Comparison of ENCODE assay signal across 20 mouse cellular contexts in the genomic region with DNA sequence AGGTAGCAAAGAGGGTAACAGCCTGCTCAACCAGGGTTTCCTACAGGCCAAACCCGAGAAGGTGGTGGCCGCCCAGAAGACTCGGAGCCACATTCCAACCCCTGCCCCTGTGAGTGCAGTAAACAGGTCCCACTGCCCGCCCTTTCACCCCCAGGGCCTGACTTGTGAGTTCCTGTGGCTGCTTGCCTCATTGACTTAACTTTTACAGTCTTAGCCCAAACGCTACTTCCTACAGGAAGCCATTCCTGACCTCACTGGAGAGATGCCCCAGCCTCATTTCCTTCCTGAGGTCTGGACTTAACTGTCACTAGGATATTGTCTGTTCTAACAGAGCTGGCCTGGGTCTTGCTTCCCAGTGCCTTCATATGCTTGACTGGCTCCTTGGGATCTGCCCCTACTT. TPM values are rescaled to one million over a fixed set of nuclear protein-coding genes. Genes with fewer than 3 reads are reported as not detected.
DNase-seq lines count a peak whose midpoint lies in the region; ATAC-seq and TF ChIP-seq lines count a peak whose summit lies in the region.
"Had no signal": no experiment of that assay in that cellular context is flagged by ENCODE, and none has a peak within 500 bp of the region (broad histone marks: within the 10 kb centered on the region; RNA-seq: fewer than 3 reads in every experiment).

No protein-coding gene starts in this region.

- no peak overlapping the region for H3K9ac ChIP-seq in heart, embryonic 12.5 days
- no peak overlapping the region for H3K9ac ChIP-seq in kidney, postnatal 0 days (ENCODE audit: low read depth, low read length)
- no peak overlapping the region for H3K9ac ChIP-seq in liver, embryonic 16.5 days (ENCODE audit: low read depth, low read length)
- H3K9ac ChIP-seq in hindbrain, embryonic 12.5 days: no peak overlapping the region
- H3K9ac ChIP-seq: embryonic facial prominence, embryonic 12.5 days; forebrain, embryonic 12.5 days; heart, embryonic 15.5 days; lung, embryonic 15.5 days had no signal

- intact Hi-C loops in heart, postnatal 10 days (cut with DNase I): no loop called here
- intact Hi-C loops in gastrocnemius, adult 2 months (cut with DNase I): no loop called here

- DNase-seq in heart, postnatal 10 days: no peak
- DNase-seq in adrenal gland, postnatal 36 days: peak; percentile 22 to 43
- DNase-seq in kidney, postnatal 0 days (ENCODE audit: low spot score): peak; percentile 54
- no peak for DNase-seq in gastrocnemius, adult 2 months
- no peak for DNase-seq in lung, adult 2 months
- DNase-seq: cerebellum, adult 18-20 months; right cerebral cortex, postnatal 25 days; thymus, postnatal 14 days had no signal

- H3K4me2 ChIP-seq in heart, embryonic 12.5 days: no peak overlapping the region
- no peak overlapping the region for H3K4me2 ChIP-seq in kidney, postnatal 0 days (ENCODE audit: low read length)
- H3K4me2 ChIP-seq in liver, embryonic 16.5 days (ENCODE audit: low read depth, low read length): no peak overlapping the region
- H3K4me2 ChIP-seq in hindbrain, embryonic 12.5 days (replicated peaks): no peak overlapping the region
- H3K4me2 ChIP-seq: embryonic facial prominence, embryonic 12.5 days; forebrain, embryonic 12.5 days; heart, embryonic 15.5 days; lung, embryonic 15.5 days had no signal

- H3K4me3 ChIP-seq in heart, embryonic 12.5 days: no peak overlapping the region
- H3K4me3 ChIP-seq in kidney, postnatal 0 days (replicated peaks; ENCODE audit: low read depth, low read length): no peak overlapping the region
- H3K4me3 ChIP-seq in liver, embryonic 16.5 days (ENCODE audit: low read depth, low read length): no peak overlapping the region
- no peak overlapping the region for H3K4me3 ChIP-seq in gastrocnemius, adult 2 months
- no peak overlapping the region for H3K4me3 ChIP-seq in hindbrain, embryonic 12.5 days
- no peak overlapping the region for H3K4me3 ChIP-seq in lung, adult 2 months (replicated peaks; ENCODE audit: extremely low read depth, low read depth, low read length)
- H3K4me3 ChIP-seq: embryonic facial prominence, embryonic 12.5 days; forebrain, embryonic 12.5 days; heart, embryonic 15.5 days; layer of hippocampus, adult 2 months; lung, embryonic 15.5 days; myocyte had no signal

- TF ChIP-seq POLR2A in lung, adult 2 months (IDR thresholded peaks at IDR 0.05; ENCODE audit: borderline replicate concordance, extremely low read depth, low read depth, low read length): no peak

- peaks cover 15% of the 10 kb centered on the region; the same call in 1 of the 2 replicates for H3K4me1 ChIP-seq in heart, embryonic 12.5 days (replicated peaks)
- no peaks in the 10 kb centered on the region for H3K4me1 ChIP-seq in kidney, postnatal 0 days (replicated peaks; ENCODE audit: insufficient read depth, low read length)
- no peaks in the 10 kb centered on the region for H3K4me1 ChIP-seq in liver, embryonic 16.5 days (ENCODE audit: control insufficient read depth, low read depth, low read length)
- no peaks in the 10 kb centered on the region for H3K4me1 ChIP-seq in hindbrain, embryonic 12.5 days
- no peaks in the 10 kb centered on the region for H3K4me1 ChIP-seq in lung, adult 2 months (ENCODE audit: control insufficient read depth, insufficient read depth, low read length)
- H3K4me1 ChIP-seq: embryonic facial prominence, embryonic 12.5 days; forebrain, embryonic 12.5 days; heart, embryonic 15.5 days; lung, embryonic 15.5 days had no signal

- H3K27ac ChIP-seq in heart, embryonic 12.5 days (ENCODE audit: poor library complexity, severe bottlenecking): no peak overlapping the region
- H3K27ac ChIP-seq in kidney, postnatal 0 days: no peak overlapping the region
- no peak overlapping the region for H3K27ac ChIP-seq in liver, embryonic 16.5 days (ENCODE audit: low read length)
- no peak overlapping the region for H3K27ac ChIP-seq in gastrocnemius, adult 2 months
- no peak overlapping the region for H3K27ac ChIP-seq in hindbrain, embryonic 12.5 days
- H3K27ac ChIP-seq: embryonic facial prominence, embryonic 12.5 days; forebrain, embryonic 12.5 days; heart, embryonic 15.5 days; layer of hippocampus, adult 2 months; lung, embryonic 15.5 days had no signal

- TF ChIP-seq CTCF in kidney, postnatal 0 days (IDR thresholded peaks at IDR 0.05; ENCODE audit: low read depth): no peak
- TF ChIP-seq CTCF in gastrocnemius, adult 2 months (IDR thresholded peaks at IDR 0.05): no peak
- TF ChIP-seq CTCF in lung, adult 2 months (IDR thresholded peaks at IDR 0.05; ENCODE audit: insufficient read depth, low read length): no peak

- H3K27me3 ChIP-seq in heart, embryonic 12.5 days (replicated peaks): no peaks in the 10 kb centered on the region
- no peaks in the 10 kb centered on the region for H3K27me3 ChIP-seq in kidney, postnatal 0 days (ENCODE audit: insufficient read depth, low read length)
- no peaks in the 10 kb centered on the region for H3K27me3 ChIP-seq in liver, embryonic 16.5 days (ENCODE audit: control insufficient read depth, insufficient read depth, low read depth, low read length)
- no peaks in the 10 kb centered on the region for H3K27me3 ChIP-seq in hindbrain, embryonic 12.5 days
- H3K27me3 ChIP-seq: embryonic facial prominence, embryonic 12.5 days; forebrain, embryonic 12.5 days; heart, embryonic 15.5 days; lung, embryonic 15.5 days had no signal

- H3K9me3 ChIP-seq in heart, embryonic 12.5 days (replicated peaks): no peaks in the 10 kb centered on the region
- H3K9me3 ChIP-seq in kidney, postnatal 0 days (replicated peaks; ENCODE audit: low read length): no peaks in the 10 kb centered on the region
- H3K9me3 ChIP-seq in liver, embryonic 16.5 days (replicated peaks; ENCODE audit: control insufficient read depth, low read length): no peaks in the 10 kb centered on the region
- H3K9me3 ChIP-seq in hindbrain, embryonic 12.5 days (replicated peaks): no peaks in the 10 kb centered on the region
- H3K9me3 ChIP-seq: embryonic facial prominence, embryonic 12.5 days; forebrain, embryonic 12.5 days; heart, embryonic 15.5 days; lung, embryonic 15.5 days had no signal

- H3K36me3 ChIP-seq in heart, embryonic 12.5 days: peaks cover 35% of the 10 kb centered on the region
- H3K36me3 ChIP-seq in kidney, postnatal 0 days (ENCODE audit: insufficient read depth, low read length): no peaks in the 10 kb centered on the region
- peaks cover 38% of the 10 kb centered on the region for H3K36me3 ChIP-seq in liver, embryonic 16.5 days (ENCODE audit: control insufficient read depth, insufficient read depth)
- H3K36me3 ChIP-seq in hindbrain, embryonic 12.5 days: no peaks in the 10 kb centered on the region; the same call in 1 of the 2 replicates
- H3K36me3 ChIP-seq: lung, embryonic 15.5 days had no signal

- 59% methylated on average over 5 of the region's 5 CpGs for whole genome bisulfite sequencing in heart, embryonic 12.5 days
- WGBS in kidney, postnatal 0 days: 44% methylated on average over 5 of the region's 5 CpGs
- 46% methylated on average over 5 of the region's 5 CpGs for WGBS in liver, embryonic 16.5 days (ENCODE audit: insufficient replicate concordance)
- 83% methylated on average over 5 of the region's 5 CpGs for WGBS in hindbrain, embryonic 12.5 days
- WGBS in lung, adult 2 months: 52% methylated on average over 5 of the region's 5 CpGs

- ATAC-seq in heart, embryonic 12.5 days (ENCODE audit: insufficient number of reproducible peaks, low FRiP score): peak; percentile 26; the same call in 1 of the 2 replicates
- ATAC-seq in kidney, postnatal 0 days (replicated peaks; ENCODE audit: low FRiP score, low read depth): peak; percentile 30; the same call in 1 of the 2 replicates
- ATAC-seq in liver, embryonic 16.5 days (ENCODE audit: low read depth): peak; percentile 31; the same call in 1 of the 2 replicates
- no peak for ATAC-seq in hindbrain, embryonic 12.5 days (ENCODE audit: low FRiP score)
- ATAC-seq: hindbrain, embryonic 16.5 days had no signal

RNA-seq across cellular contexts. Expression of gene Gtsf1l, which starts 5.1 kb away (rescaled TPM):
- not detected in 2 replicates for polyA plus RNA-seq in heart, embryonic 12.5 days (2016; fragmentation: Nextera tagmentation; extraction: Ambion mirVana)
- not detected for total RNA-seq in heart, postnatal 10 days (2021)
- total RNA-seq in adrenal gland, postnatal 36 days (2021): not detected
- not detected in 2 replicates for polyA plus RNA-seq in kidney, postnatal 0 days (2015; fragmentation: Nextera tagmentation; extraction: Ambion mirVana)
- polyA plus RNA-seq in liver, embryonic 16.5 days (2015; fragmentation: Nextera tagmentation; extraction: Ambion mirVana): 0.11 TPM in 1 of 2 replicates, not detected in the other
- not detected for total RNA-seq in gastrocnemius, adult 2 months (2021)
- polyA plus RNA-seq in hindbrain, embryonic 12.5 days (2016; fragmentation: Nextera tagmentation; extraction: Ambion mirVana): 0.30 TPM in 1 of 2 replicates, not detected in the other
- 0.29 TPM in 1 of 2 replicates, not detected in the other for polyA plus RNA-seq in lung, adult 2 months (2012; rRNA removed)
- total RNA-seq: gastrocnemius, adult 18-20 months; layer of hippocampus, adult 2 months; left cerebral cortex, postnatal 36 days had no signal
- polyA plus RNA-seq: embryonic facial prominence, embryonic 12.5 days; forebrain, embryonic 12.5 days; heart, embryonic 15.5 days; hindbrain, embryonic 16.5 days; lung, embryonic 15.5 days; myocyte had no signal

RNA-seq across cellular contexts. Expression of gene Mybl2, which starts 28.1 kb away (rescaled TPM):
- 21.3 and 21.9 TPM in 2 replicates for polyA plus RNA-seq in heart, embryonic 12.5 days (2016; fragmentation: Nextera tagmentation; extraction: Ambion mirVana)
- total RNA-seq in heart, postnatal 10 days (2021): 1 to 10 TPM; 4.6 to 5.4 TPM
- total RNA-seq in adrenal gland, postnatal 36 days (2021): 1 to 10 TPM; 1.9 to 2.0 TPM
- polyA plus RNA-seq in kidney, postnatal 0 days (2015; fragmentation: Nextera tagmentation; extraction: Ambion mirVana): 8.0 and 10.5 TPM in 2 replicates
- 37.8 and 39.5 TPM in 2 replicates for polyA plus RNA-seq in liver, embryonic 16.5 days (2015; fragmentation: Nextera tagmentation; extraction: Ambion mirVana)
- total RNA-seq in gastrocnemius, adult 2 months (2021): not detected
- polyA plus RNA-seq in hindbrain, embryonic 12.5 days (2016; fragmentation: Nextera tagmentation; extraction: Ambion mirVana): 16.4 and 23.3 TPM in 2 replicates
- 1.5 and 1.8 TPM in 2 replicates for polyA plus RNA-seq in lung, adult 2 months (2012; rRNA removed)

Comparison
In these comparisons a context has a peak if more than half of its experiments do, and no peak if none do; other contexts are left out.
1. DNase-seq: peak in adrenal gland, postnatal 36 days (2 of 2) and kidney, postnatal 0 days (single experiment); none in heart, postnatal 10 days (0 of 2), gastrocnemius, adult 2 months (single experiment) and lung, adult 2 months (single experiment).